Mouse (Mus musculus): ENCODE data around the gene Gm8126. TPM values are rescaled to one million over a fixed set of nuclear protein-coding genes. Genes with fewer than 3 reads are reported as not detected.
"Not testable (repeated sequence)": the region's sequence is repeated elsewhere in the genome, so short reads cannot be mapped to it uniquely, and the experiment has no call there.

Gm8126 gene
- total RNA-seq (2014; rRNA removed) = not detected in 2 replicates
- not detected in 2 replicates for polyA plus RNA-seq (2012; rRNA removed)

GRCm38 (mm10) chr14:43258349-43258748 lies at the start of gene Gm8126:
Gene Gm8126 (plus strand): TSS chr14:43258649.
- H3K9ac ChIP-seq (ENCODE audit: low read depth, low read length); H3K79me2 ChIP-seq (ENCODE audit: control insufficient read depth, insufficient read depth, low read length); H3K36me3 ChIP-seq (ENCODE audit: control insufficient read depth, insufficient read depth, low read length); H3K27ac ChIP-seq (replicated peaks; ENCODE audit: insufficient read depth, low read depth, low read length); H3K4me3 ChIP-seq (ENCODE audit: insufficient read depth, low read depth, low read length); H3K4me1 ChIP-seq (ENCODE audit: control insufficient read depth, insufficient read depth, low read length); DNase-seq (ENCODE audit: extremely low read depth, low read depth, low spot score); H3K27me3 ChIP-seq (ENCODE audit: control insufficient read depth, insufficient read depth, low read length): not testable (repeated sequence)
- WGBS = 80% methylated on average over 3 of the region's 4 CpGs

DNA sequence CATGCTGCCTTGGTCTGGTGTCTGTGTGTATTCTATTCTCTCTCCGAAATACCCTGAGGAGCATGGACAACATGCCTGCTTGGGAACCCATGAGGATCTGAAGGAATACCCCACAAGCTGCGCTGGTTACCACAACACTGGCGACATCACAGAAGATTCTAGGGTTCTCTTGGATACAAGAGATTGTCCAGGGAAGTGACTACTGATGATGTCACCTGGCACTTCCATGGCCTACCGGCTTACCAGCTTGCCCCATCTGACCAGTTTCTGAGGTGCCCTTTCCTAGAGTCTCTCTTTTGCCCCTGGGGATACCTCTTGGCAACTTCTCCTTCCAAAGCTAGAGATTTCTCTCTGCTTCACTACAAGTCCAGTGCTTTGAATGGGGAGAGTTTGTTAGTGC lies 23.2 kb upstream of the Gm8126 start, which contains the start of gene Gm8122:
TSS of gene Gm8122 (minus strand) at position 101 of the 400 bp plus-strand sequence.
- not testable (repeated sequence) for H3K36me3 ChIP-seq (ENCODE audit: control insufficient read depth, insufficient read depth, low read length); DNase-seq (ENCODE audit: extremely low read depth, low read depth, low spot score); H3K79me2 ChIP-seq (ENCODE audit: control insufficient read depth, insufficient read depth, low read length); H3K27me3 ChIP-seq (ENCODE audit: control insufficient read depth, insufficient read depth, low read length); H3K4me1 ChIP-seq (ENCODE audit: control insufficient read depth, insufficient read depth, low read length); H3K4me3 ChIP-seq (ENCODE audit: insufficient read depth, low read depth, low read length); H3K9ac ChIP-seq (ENCODE audit: low read depth, low read length); H3K27ac ChIP-seq (replicated peaks; ENCODE audit: insufficient read depth, low read depth, low read length)
- 79% methylated on average over 4 of the region's 4 CpGs for WGBS

DNA sequence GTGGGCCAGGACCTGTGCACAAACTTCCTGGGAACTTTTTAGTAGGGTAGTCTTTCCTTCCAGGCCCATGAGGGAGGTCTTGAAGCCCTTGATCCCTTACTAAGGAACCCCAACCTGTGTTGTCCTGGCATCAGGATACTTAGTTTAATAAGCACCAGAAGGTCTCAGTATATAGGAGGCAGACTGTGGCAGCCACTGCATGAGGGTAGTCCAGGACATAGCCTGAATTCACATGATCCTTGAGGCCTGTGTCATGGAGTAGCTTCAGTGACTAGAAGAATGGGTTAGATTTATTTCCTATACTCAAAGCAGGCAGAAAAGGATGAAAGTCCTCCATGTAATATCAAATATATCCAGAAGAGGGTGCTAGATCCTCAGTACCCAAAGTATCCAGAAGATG lies 20.7 kb upstream of the Gm8126 start:
- H3K4me3 ChIP-seq (ENCODE audit: insufficient read depth, low read depth, low read length); DNase-seq (ENCODE audit: extremely low read depth, low read depth, low spot score); H3K4me1 ChIP-seq (ENCODE audit: control insufficient read depth, insufficient read depth, low read length); H3K36me3 ChIP-seq (ENCODE audit: control insufficient read depth, insufficient read depth, low read length); H3K27me3 ChIP-seq (ENCODE audit: control insufficient read depth, insufficient read depth, low read length); H3K9ac ChIP-seq (ENCODE audit: low read depth, low read length); H3K79me2 ChIP-seq (ENCODE audit: control insufficient read depth, insufficient read depth, low read length); H3K27ac ChIP-seq (replicated peaks; ENCODE audit: insufficient read depth, low read depth, low read length): not testable (repeated sequence)

DNA sequence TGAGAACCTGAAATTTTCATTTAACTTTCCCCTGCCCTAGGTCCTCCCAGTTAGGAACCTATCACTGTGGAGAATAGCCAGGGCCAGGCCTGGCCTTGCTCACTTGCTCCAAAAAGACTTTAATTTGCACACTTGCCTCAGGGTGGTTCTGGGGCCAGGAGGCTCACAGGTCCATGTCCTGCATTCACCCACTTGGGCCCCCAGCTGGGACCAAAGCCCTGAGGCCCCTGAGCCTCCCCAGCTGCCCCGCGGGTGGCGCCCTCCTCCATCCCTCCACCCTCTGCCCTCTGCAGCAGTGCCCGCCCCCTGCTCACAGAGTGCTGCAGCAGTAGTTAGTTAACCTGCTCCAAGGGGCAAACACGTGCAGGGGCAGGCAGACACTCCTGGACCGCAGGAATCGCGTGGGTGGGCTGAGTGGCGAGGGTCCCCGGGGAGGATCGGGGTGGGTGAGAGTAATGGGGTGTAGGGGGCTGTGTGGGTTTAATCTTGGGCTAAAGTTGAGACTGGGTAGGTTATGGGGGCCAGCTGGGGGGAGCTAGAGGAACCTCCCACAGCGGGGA lies 8.8 kb upstream of the Gm8126 start:
- H3K4me1 ChIP-seq (ENCODE audit: control insufficient read depth, insufficient read depth, low read length); DNase-seq (ENCODE audit: extremely low read depth, low read depth, low spot score); H3K36me3 ChIP-seq (ENCODE audit: control insufficient read depth, insufficient read depth, low read length): not testable (repeated sequence)

GRCm38 (mm10) chr14:43250549-43251253 lies 7.7 kb upstream of the Gm8126 start:
- WGBS = 29% methylated on average over 5 of the region's 6 CpGs
- not testable (repeated sequence) for H3K36me3 ChIP-seq (ENCODE audit: control insufficient read depth, insufficient read depth, low read length); DNase-seq (ENCODE audit: extremely low read depth, low read depth, low spot score); H3K27me3 ChIP-seq (ENCODE audit: control insufficient read depth, insufficient read depth, low read length); H3K4me3 ChIP-seq (ENCODE audit: insufficient read depth, low read depth, low read length); H3K27ac ChIP-seq (replicated peaks; ENCODE audit: insufficient read depth, low read depth, low read length); H3K9ac ChIP-seq (ENCODE audit: low read depth, low read length); H3K4me1 ChIP-seq (ENCODE audit: control insufficient read depth, insufficient read depth, low read length); H3K79me2 ChIP-seq (ENCODE audit: control insufficient read depth, insufficient read depth, low read length)

More for the DNA sequence above, 8.8 kb upstream of the Gm8126 start:
- H3K79me2 ChIP-seq (ENCODE audit: control insufficient read depth, insufficient read depth, low read length); H3K4me3 ChIP-seq (ENCODE audit: insufficient read depth, low read depth, low read length); H3K9ac ChIP-seq (ENCODE audit: low read depth, low read length); H3K27me3 ChIP-seq (ENCODE audit: control insufficient read depth, insufficient read depth, low read length); H3K27ac ChIP-seq (replicated peaks; ENCODE audit: insufficient read depth, low read depth, low read length): not testable (repeated sequence)
- 36% methylated on average over 10 of the region's 12 CpGs for WGBS

DNA sequence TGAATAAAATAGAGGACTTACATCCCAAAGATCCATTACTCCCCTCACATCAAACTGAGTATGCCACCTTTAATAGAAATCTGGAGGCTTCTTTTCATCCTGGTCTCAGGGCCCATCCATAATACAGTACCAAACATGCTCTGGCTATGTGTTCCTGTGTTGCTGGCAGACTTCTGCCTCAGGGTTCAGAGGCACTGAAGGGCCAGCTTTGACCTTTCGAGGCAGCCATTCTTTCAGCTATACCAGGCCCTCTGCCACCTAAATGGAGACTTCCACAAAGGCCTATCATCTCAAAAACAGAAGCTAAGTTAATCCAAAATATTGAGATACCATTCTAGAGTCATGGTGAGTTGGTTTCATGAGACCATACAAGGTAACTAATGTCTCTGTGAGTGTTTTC lies 1.9 kb upstream of the Gm8126 start:
- DNase-seq (ENCODE audit: extremely low read depth, low read depth, low spot score); H3K79me2 ChIP-seq (ENCODE audit: control insufficient read depth, insufficient read depth, low read length); H3K4me3 ChIP-seq (ENCODE audit: insufficient read depth, low read depth, low read length); H3K27ac ChIP-seq (replicated peaks; ENCODE audit: insufficient read depth, low read depth, low read length); H3K36me3 ChIP-seq (ENCODE audit: control insufficient read depth, insufficient read depth, low read length); H3K27me3 ChIP-seq (ENCODE audit: control insufficient read depth, insufficient read depth, low read length); H3K4me1 ChIP-seq (ENCODE audit: control insufficient read depth, insufficient read depth, low read length); H3K9ac ChIP-seq (ENCODE audit: low read depth, low read length): not testable (repeated sequence)
- WGBS = 58% methylated on average over 1 of the region's 1 CpGs

- WGBS = 88% methylated on average over 3 of the region's 3 CpGs
- H3K79me2 ChIP-seq (ENCODE audit: control insufficient read depth, insufficient read depth, low read length); H3K4me3 ChIP-seq (ENCODE audit: insufficient read depth, low read depth, low read length); H3K4me1 ChIP-seq (ENCODE audit: control insufficient read depth, insufficient read depth, low read length); H3K27me3 ChIP-seq (ENCODE audit: control insufficient read depth, insufficient read depth, low read length); DNase-seq (ENCODE audit: extremely low read depth, low read depth, low spot score); H3K27ac ChIP-seq (replicated peaks; ENCODE audit: insufficient read depth, low read depth, low read length); H3K36me3 ChIP-seq (ENCODE audit: control insufficient read depth, insufficient read depth, low read length); H3K9ac ChIP-seq (ENCODE audit: low read depth, low read length): not testable (repeated sequence)
Measured at GRCm38 (mm10) chr14:43263421-43263820, 5.0 kb downstream of the Gm8126 start.

DNA sequence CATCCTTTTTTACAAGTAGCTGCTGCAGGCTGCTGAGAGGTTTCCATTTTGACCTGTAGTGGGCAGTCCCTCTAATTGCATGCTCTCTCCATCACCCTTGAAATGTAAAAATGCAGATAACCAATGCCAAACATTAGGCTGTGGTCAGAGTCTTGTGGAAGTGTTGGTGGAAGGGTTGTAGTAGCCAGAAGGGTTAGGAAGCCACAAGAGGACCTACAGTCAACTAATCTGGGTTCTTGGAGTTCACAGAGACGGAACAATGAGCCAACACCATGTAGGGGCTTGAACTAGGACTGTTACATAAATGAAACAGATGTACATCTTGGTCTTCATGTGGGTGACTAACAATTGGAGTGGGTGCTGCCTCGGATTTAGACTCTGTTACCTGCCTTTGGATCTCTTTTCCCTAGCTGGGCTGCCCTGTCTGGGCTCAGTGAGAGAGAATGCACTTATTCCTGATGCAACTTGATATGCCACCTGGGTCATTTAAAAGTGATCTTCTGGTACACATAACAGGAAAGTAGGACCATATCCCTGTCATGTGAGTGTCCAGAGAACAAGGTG lies 10.2 kb downstream of the Gm8126 start:
- H3K27ac ChIP-seq (replicated peaks; ENCODE audit: insufficient read depth, low read depth, low read length); H3K4me1 ChIP-seq (ENCODE audit: control insufficient read depth, insufficient read depth, low read length); DNase-seq (ENCODE audit: extremely low read depth, low read depth, low spot score); H3K79me2 ChIP-seq (ENCODE audit: control insufficient read depth, insufficient read depth, low read length); H3K36me3 ChIP-seq (ENCODE audit: control insufficient read depth, insufficient read depth, low read length); H3K27me3 ChIP-seq (ENCODE audit: control insufficient read depth, insufficient read depth, low read length); H3K9ac ChIP-seq (ENCODE audit: low read depth, low read length); H3K4me3 ChIP-seq (ENCODE audit: insufficient read depth, low read depth, low read length): not testable (repeated sequence)
- 34% methylated on average over 2 of the region's 2 CpGs for WGBS

GRCm38 (mm10) chr14:43269211-43269610 lies 10.8 kb downstream of the Gm8126 start:
- not testable (repeated sequence) for H3K9ac ChIP-seq (ENCODE audit: low read depth, low read length); H3K27ac ChIP-seq (replicated peaks; ENCODE audit: insufficient read depth, low read depth, low read length); H3K4me1 ChIP-seq (ENCODE audit: control insufficient read depth, insufficient read depth, low read length); H3K4me3 ChIP-seq (ENCODE audit: insufficient read depth, low read depth, low read length); H3K36me3 ChIP-seq (ENCODE audit: control insufficient read depth, insufficient read depth, low read length); H3K79me2 ChIP-seq (ENCODE audit: control insufficient read depth, insufficient read depth, low read length); DNase-seq (ENCODE audit: extremely low read depth, low read depth, low spot score); H3K27me3 ChIP-seq (ENCODE audit: control insufficient read depth, insufficient read depth, low read length)
- WGBS = 79% methylated on average over 3 of the region's 3 CpGs

Measured in liver, adult 2 months (tissue).